Mouse (Mus musculus) G1E (cell line): Measurements from ENCODE around the gene Car10.

Source experiments
- CTCF ChIP-seq: IDR thresholded peaks from 2 replicates; pipeline ENCODE4 v1.5.1; 2012; ENCODE audit warnings: low read depth, low read length, inconsistent platforms, mixed read lengths
- GATA1 ChIP-seq: IDR thresholded peaks from 2 replicates; pipeline ENCODE4 v1.6.1; 2012; ENCODE audit warnings: borderline replicate concordance, low read length, inconsistent platforms, mixed read lengths
- POLR2AphosphoS5 ChIP-seq: IDR thresholded peaks from 2 replicates; pipeline ENCODE4 v1.6.1; 2012; ENCODE audit warnings: low read depth, low read length, inconsistent platforms; ENCODE audit not compliant: insufficient replicate concordance
- TAL1 ChIP-seq: conservative IDR thresholded peaks from 2 replicates; pipeline ENCODE4 v1.6.1; 2012; ENCODE audit warnings: low read depth, low read length, inconsistent platforms, mixed read lengths

GRCm38 (mm10) chr11:93361576-93361975 lies 263.7 kb downstream of the Car10 start:
- no peak for TF ChIP-seq CTCF
- no peak for TF ChIP-seq TAL1
- TF ChIP-seq GATA1: no peak
- TF ChIP-seq POLR2AphosphoS5: no peak
